Mouse (Mus musculus): Measurements from ENCODE around the gene Dcaf1.

Gene Dcaf1

DNA sequence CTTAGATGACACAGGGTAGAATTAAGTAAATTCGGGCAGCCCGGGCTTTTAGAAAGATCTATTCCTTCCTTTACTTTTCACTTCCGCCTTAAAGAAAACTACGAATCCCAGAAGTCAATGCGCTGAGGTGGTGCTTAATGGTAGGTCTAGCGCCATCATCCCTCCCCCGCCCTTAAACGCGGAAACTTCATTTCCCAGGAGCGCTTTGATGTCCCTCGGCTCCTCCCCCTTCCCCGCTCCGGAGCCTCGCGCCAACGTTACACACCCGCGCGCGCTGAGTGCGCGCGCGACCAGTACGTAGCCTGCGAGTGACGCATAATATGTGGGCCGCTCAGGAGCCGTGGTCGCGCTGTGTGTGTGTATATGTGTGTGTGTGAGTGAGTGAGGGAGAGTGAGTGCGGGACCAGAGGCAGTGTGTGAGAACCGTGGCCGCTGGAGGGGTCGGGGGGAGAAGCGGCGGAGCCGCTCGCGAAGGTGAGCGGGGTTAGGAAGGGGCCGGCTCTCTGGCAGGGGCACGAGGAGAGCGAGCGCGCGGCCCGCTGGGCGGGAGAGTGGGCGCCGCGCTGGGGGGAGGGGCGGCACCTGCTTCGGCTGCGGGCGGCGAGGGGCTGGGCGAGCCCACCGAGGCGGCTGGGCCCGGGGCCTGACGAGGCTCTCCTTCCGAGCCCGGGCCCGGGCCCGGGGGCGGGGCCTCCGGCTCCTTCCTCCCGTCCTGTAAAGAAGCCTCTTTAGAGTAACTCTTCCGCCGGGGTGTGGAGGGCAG lies at the start of gene Dcaf1:
Dcaf1 (plus strand) TSS at position 257 of the 763 bp plus-strand sequence.
- peak; percentile 96 to 98 for DNase-seq

DNA sequence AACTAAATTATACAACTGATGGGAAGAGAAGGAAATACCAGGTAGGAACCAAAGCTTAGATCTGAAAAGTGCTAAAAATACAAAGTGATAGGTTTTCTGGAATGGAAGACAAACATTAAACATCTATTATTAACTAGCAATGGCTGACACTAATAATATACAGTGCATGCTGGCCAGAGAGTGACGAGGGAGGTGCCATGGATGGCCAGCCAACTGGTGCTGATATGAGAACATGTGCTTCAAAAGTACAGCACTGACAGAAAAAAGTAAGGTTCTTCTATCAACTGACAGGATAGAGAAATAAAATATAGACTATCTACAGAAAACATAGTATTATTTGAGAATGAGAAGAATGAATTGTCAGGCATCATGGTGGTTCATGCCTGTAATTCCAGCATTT lies 45.6 kb upstream of the Dcaf1 start:
- no peak for DNase-seq

DNA sequence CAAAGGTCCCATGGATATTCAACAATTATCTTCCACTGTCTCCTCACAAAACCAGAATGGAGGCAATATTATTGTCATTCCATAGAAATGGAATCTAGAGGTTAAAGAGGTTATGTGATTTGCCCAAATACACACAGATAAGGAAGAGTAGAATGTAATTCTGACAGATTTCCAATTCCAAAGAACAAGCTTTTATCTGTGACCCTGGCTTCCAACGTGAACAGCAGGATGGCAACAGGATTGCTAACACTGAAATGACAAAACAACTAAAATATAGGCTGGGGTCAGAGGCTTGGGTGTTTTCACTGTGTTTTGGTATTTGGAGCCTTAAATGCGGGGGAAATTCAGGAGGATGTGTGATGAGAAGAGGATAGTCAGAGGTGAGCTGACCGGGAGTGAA lies 44.3 kb upstream of the Dcaf1 start:
- no peak for DNase-seq

DNA sequence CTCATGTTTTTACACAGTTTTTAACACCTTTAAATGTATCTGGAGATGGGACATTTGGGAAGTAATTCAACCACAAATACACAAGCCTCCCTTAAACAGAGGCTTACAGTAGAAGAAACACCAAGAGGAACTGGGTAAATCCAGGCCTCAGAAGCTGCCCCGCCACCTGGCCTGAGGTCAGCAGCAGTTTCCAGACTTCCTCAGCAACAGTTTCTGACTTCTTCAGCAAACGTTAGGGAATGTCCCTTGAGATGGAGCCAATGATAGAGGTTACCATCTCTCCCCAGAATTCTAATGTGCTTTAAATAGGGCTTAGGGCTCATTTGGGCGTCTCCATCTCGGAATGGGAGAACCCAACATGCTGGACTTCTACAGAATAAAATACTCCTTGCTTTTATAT lies 43.4 kb upstream of the Dcaf1 start:
- DNase-seq = no peak

DNA sequence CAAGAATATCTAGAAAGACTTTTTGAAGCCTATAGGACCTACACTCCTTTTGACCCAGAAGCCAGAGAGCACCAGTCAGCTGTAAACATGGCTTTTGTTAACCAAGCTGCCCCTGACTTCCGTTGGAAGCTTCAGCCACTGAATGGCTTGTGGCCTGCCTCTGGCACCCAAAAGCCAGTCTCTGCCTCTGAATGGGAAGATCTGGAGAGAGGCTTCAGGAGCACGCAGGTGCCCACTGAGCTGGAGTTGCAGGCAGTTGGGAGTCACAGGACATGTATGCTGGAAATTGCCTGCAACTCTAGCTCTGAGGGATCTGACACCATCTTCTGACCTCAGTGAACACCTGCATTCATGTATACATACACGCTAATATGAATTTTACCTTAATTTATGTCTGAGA lies 41.6 kb upstream of the Dcaf1 start:
- DNase-seq = no peak

DNA sequence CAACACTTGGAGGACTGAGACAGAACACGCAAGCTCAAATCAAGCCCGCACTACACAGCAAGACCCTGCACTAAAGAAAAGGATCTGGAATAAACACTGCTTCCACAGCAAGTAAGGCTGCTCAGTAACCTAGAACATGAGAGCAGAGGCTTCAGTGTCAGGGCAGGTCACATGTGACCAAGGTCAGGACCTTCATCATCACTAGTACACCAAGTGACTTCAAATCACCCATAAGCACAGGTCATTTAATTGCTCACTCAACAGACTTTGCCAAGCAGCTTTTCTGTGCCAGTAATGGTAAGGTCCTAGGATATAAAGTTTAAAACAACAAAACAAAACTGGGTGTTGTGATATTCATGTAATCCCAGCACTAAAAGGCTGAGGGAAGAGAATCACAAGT lies 38.1 kb upstream of the Dcaf1 start:
- DNase-seq = peak; percentile 69 to 76

DNA sequence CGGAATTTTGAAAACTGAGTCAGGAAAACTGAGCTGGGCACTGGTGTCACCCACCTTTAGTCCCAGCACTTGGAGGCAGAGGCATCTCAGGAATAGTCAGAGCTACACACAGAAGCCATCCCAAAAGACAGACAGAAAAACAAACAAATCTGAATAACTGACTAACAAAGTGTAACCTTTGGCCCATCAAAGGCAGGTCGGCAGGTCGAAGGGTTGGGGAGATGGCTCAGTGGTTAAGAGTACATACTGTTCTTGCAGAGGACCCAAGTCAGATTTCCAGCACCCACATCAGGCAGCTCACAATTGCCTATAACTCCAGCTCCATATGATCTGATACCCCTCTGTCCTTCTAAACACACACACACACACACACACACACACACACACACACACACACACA lies 36.5 kb upstream of the Dcaf1 start:
- peak; percentile 50 for DNase-seq

- peak in 1 of 2 experiments; percentile 18 for DNase-seq
Measured at GRCm38 (mm10) chr9:106787979-106788811, 33.5 kb upstream of the Dcaf1 start.

GRCm38 (mm10) chr9:106788812-106789321 lies 32.8 kb upstream of the Dcaf1 start, which contains the start of gene Rad54l2:
Gene Rad54l2 (minus strand): TSS chr9:106789194.
- peak; percentile 88 to 93 for DNase-seq

DNA sequence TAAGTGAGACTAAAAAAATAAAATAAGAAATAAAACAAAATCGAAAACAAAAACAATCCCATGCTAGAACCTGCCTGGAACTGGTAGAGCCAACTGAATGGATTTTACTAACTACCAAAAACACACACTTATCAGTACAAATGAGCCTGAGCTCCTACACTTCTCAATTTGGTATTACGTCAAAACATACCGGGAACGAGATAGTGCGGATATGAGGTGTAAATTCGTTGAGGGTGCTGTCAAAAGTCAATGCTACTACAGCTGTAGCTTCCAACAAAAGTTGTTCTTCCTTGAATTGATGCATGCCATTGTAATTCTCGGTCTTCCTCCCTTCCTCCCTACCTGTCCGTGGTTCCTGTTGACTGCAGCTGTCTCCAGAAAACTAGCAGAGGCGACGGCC lies 32.3 kb upstream of the Dcaf1 start:
- DNase-seq = no peak

GRCm38 (mm10) chr9:106790831-106791230 lies 30.8 kb upstream of the Dcaf1 start:
- DNase-seq = peak; percentile 68 to 74

DNA sequence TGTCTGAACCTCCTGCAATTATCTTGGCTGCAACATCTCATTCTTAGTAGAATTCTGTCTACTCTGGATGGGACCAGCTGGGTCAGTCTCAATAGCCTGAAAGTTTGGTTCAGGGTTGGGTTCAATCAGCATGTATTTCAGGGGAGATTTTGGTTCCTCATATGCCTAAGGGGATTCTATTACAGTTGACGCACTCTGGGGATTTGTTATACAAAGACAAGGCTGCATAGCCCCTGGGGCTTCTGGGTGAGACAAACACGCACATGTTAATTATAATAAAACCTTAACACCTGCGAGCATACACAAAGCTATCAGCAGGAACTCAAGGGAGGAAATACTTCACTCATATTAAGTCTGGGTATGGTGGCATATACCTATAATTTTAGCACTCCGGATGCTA lies 15.2 kb upstream of the Dcaf1 start:
- DNase-seq = no peak

DNA sequence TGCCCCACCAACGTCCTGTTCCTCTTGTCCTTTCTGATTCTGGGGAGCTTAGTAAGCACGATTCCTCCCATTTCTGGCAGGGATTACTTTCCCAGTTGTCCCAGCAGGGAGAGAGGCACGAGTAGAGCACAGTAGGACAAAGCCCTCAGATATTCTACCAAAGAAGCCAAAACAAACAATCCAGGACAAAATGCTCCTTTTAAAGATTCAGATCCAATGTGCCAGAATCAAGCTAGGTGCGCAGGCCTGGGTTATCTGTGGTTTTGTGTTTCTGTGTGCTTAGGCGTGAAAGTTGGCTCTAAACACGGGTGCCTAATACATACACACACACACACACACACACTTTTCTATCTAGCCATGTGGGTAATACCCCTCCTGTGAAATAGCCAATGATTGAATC lies 3.5 kb upstream of the Dcaf1 start:
- DNase-seq = no peak

GRCm38 (mm10) chr9:106819201-106819600 lies 2.5 kb upstream of the Dcaf1 start:
- DNase-seq = peak; percentile 9 to 51

DNA sequence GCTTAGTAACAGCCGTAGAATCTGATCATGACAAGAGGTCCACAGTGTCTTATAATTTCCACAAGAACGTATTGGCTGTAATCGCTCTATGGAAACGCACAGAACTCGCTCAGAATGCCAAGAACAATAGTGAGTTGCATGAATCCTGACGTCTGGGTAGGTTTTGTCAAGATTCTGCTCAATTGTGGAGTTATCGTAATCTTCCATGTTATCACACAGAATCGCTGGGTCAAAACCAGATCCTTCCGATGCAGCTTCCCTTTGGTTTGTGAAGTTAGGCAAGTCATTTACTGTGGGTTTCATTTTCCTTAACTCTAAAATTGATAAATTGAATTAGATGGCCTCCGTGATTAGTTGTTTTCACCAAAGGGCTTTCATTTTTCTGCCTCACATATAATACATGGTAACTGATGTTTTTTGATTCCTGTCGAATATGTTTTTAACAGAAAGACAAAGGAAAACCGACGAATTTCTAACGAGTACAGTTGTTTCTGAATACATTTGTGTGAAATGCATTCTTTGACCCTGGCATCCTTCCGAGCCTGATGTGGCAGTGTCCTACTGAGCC lies 540 bp upstream of the Dcaf1 start:
- no peak for DNase-seq

- peak; percentile 93 to 97 for DNase-seq
Measured at GRCm38 (mm10) chr9:106822381-106823104, 869 bp downstream of the Dcaf1 start.

GRCm38 (mm10) chr9:106840569-106840968 lies 18.9 kb downstream of the Dcaf1 start:
- DNase-seq = no peak

GRCm38 (mm10) chr9:106842800-106843199 lies 21.1 kb downstream of the Dcaf1 start:
- no peak for DNase-seq

- DNase-seq = no peak
Measured at GRCm38 (mm10) chr9:106856664-106857063, 35.0 kb downstream of the Dcaf1 start.

- no peak for DNase-seq
Measured at GRCm38 (mm10) chr9:106858036-106858435, 36.4 kb downstream of the Dcaf1 start.

- DNase-seq = no peak
Measured at GRCm38 (mm10) chr9:106874216-106874615, 52.5 kb downstream of the Dcaf1 start.

DNA sequence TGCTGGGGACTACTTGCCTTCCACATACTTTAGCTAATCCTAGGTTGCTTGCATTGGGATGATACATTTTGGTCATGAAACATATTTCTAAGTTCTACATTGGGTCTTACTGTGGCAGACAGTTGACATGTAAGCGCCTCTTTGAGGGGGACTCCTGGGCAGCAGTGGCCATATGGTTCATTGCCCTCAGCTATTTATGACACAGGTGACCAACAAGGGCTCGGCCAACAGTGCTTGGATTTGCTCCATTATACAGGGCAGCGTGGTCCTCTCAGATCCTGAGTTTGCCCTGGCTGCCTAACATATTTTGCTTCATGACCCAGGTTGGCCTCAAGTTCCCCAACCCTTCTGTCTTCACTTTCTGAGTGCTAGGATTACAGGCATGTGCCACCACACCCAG lies 55.0 kb downstream of the Dcaf1 start:
- no peak for DNase-seq

DNA sequence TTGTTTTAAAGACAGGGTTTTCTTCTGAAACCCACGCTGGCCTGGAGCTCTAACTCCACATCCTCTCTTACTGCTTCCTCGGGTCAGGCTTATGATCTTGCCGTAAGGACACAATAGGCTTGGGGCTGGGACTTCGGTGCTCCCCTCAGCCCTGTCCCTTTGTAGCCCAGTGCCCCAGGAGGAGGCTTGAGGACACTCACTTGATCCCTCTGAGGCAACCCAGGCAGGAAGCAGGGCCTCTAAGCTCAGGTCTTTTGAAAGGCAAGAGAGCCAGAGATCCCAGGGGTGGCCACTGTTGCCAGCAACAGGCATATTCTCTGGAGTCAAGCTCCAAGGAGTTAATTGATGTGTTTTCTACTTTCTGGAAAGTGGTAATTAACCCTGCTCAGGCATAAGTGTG lies 57.8 kb downstream of the Dcaf1 start:
- no peak for DNase-seq
